Mouse (Mus musculus): ENCODE results near the gene M6pr.

The M6pr gene

GRCm38 (mm10) chr6:122308505-122309393 is at the start of gene M6pr:
M6pr (plus strand) TSS chr6:122308720.
- DNase-seq, result peak; percentile 99

- DNase-seq, result no peak
Measured at GRCm38 (mm10) chr6:122262543-122262942, 46.0 kb upstream of the M6pr start.

GRCm38 (mm10) chr6:122268561-122268960 is 40.0 kb upstream of the M6pr start:
- DNase-seq, result no peak

- DNase-seq, result no peak
Measured at GRCm38 (mm10) chr6:122269170-122269569, 39.4 kb upstream of the M6pr start.

GRCm38 (mm10) chr6:122270152-122270551 is 38.4 kb upstream of the M6pr start:
- DNase-seq, result no peak

- no peak for DNase-seq
Measured at GRCm38 (mm10) chr6:122274546-122274945, 34.0 kb upstream of the M6pr start.

GRCm38 (mm10) chr6:122276565-122276964 is 32.0 kb upstream of the M6pr start:
- no peak for DNase-seq

- DNase-seq, result no peak
Measured at GRCm38 (mm10) chr6:122282782-122283181, 25.7 kb upstream of the M6pr start, which contains the start of gene Klrg1. Klrg1 (minus strand) TSS chr6:122282882.

- no peak for DNase-seq
Measured at GRCm38 (mm10) chr6:122283429-122283828, 25.1 kb upstream of the M6pr start.

GRCm38 (mm10) chr6:122284304-122284703 is 24.2 kb upstream of the M6pr start:
- no peak for DNase-seq

GRCm38 (mm10) chr6:122284823-122285222 is 23.7 kb upstream of the M6pr start:
- DNase-seq, result no peak

GRCm38 (mm10) chr6:122288263-122288662 is 20.3 kb upstream of the M6pr start:
- no peak for DNase-seq

GRCm38 (mm10) chr6:122289313-122289712 is 19.2 kb upstream of the M6pr start:
- DNase-seq, result no peak

- no peak for DNase-seq
Measured at GRCm38 (mm10) chr6:122290253-122290652, 18.3 kb upstream of the M6pr start.

- no peak for DNase-seq
Measured at GRCm38 (mm10) chr6:122291264-122291663, 17.3 kb upstream of the M6pr start.

- DNase-seq, result no peak
Measured at GRCm38 (mm10) chr6:122291735-122292134, 16.8 kb upstream of the M6pr start.

- peak; percentile 30 for DNase-seq
Measured at GRCm38 (mm10) chr6:122292184-122292583, 16.3 kb upstream of the M6pr start.

- DNase-seq, result no peak
Measured at GRCm38 (mm10) chr6:122293121-122293520, 15.4 kb upstream of the M6pr start.

- no peak for DNase-seq
Measured at GRCm38 (mm10) chr6:122293796-122294195, 14.7 kb upstream of the M6pr start.

GRCm38 (mm10) chr6:122294290-122294689 is 14.2 kb upstream of the M6pr start:
- no peak for DNase-seq

- DNase-seq, result no peak
Measured at GRCm38 (mm10) chr6:122295242-122295641, 13.3 kb upstream of the M6pr start.

- no peak for DNase-seq
Measured at GRCm38 (mm10) chr6:122296918-122297278, 11.6 kb upstream of the M6pr start.

GRCm38 (mm10) chr6:122297279-122298222 is 11.0 kb upstream of the M6pr start:
- DNase-seq, result peak; percentile 75

GRCm38 (mm10) chr6:122298223-122298609 is 10.3 kb upstream of the M6pr start:
- peak; percentile 16 for DNase-seq

Data from retina, postnatal 1 day (tissue).